Mouse (Mus musculus): ENCODE data around the gene Cep85l.

DNA sequence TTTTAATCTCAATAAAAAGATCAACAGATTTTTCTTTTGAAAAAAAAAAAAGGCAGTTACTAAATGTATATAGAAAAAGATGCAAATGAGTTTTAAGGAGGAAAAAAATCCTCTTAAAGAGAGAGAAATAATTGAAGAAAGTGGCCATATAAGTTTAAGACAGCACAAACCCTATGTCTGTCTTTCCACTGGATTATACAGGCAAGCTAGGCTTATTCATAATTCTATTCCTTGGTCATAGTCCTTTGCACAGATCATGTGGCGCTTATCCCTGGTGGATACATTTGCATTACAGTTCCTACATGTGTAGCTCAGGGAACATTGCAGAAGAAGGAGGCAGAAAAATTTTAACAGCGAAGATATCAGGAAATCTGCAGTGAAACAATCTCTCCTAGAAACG, 73.1 kb downstream of the Cep85l start:
- no peak for TF ChIP-seq CTCF (IDR thresholded peaks at IDR 0.05; ENCODE audit: extremely low read depth, insufficient read length, insufficient replicate concordance, low read depth, low read length)
- TF ChIP-seq POLR2A (IDR thresholded peaks at IDR 0.05; ENCODE audit: low read depth, low read length), result no peak
